Mouse (Mus musculus): ENCODE measurements around the gene Chchd1.

DNA sequence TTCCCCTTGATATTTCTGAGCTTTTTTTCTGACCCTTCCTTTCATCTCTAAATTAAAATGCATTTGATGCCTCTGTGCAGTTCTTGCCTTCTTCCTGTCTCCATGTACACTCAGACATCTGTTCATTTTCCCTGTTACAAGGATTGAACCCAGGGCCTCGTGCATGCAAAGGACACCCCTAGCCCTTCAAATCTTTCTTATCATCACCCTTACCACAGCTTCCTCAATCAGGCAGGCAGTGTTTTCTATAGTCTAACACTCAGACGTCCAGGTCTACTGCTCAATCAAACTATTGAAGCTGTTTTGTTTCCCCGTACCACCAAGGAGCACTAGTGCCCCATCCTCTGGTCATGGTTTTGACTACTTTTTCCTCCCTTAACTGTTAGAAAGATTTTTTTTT is 51.0 kb downstream of the Chchd1 start:
- TF ChIP-seq POLR2AphosphoS2 (IDR thresholded peaks at IDR 0.05; ENCODE audit: low read depth, low read length) (no peak), ZMIZ1 (IDR thresholded peaks at IDR 0.05; ENCODE audit: low read depth, low read length) (no peak), CTCF (conservative IDR thresholded peaks at IDR 0.05 in 1 of 2, IDR thresholded peaks at IDR 0.05 in 1 of 2; ENCODE audit: low read depth in 2 of 2, low read length in 2 of 2) (no peak), HCFC1 (IDR thresholded peaks at IDR 0.05; ENCODE audit: low read depth, low read length) (no peak), KAT2A (IDR thresholded peaks at IDR 0.05; ENCODE audit: insufficient replicate concordance, low read length) (no peak), POLR2A (IDR thresholded peaks at IDR 0.05; ENCODE audit: low read depth, low read length) (no peak), SMC3 (IDR thresholded peaks at IDR 0.05; ENCODE audit: low read depth, low read length) (no peak), ZNF384 (IDR thresholded peaks at IDR 0.05; ENCODE audit: low read depth, low read length) (no peak), CHD1 (IDR thresholded peaks at IDR 0.05; ENCODE audit: low read depth, low read length) (no peak), EP300 (IDR thresholded peaks at IDR 0.05; ENCODE audit: low read length) (no peak), ELF1 (IDR thresholded peaks at IDR 0.05; ENCODE audit: low read depth, low read length) (no peak), TCF12 (IDR thresholded peaks at IDR 0.05; ENCODE audit: low read depth, low read length) (no peak), USF1 (IDR thresholded peaks at IDR 0.05; ENCODE audit: low read depth, low read length) (no peak)
